Mouse (Mus musculus): Measurements from ENCODE around the gene G530012D18Rik.
"Not testable (repeated sequence)": the region's sequence is repeated elsewhere in the genome, so short reads cannot be mapped to it uniquely, and the experiment has no call there.

DNA sequence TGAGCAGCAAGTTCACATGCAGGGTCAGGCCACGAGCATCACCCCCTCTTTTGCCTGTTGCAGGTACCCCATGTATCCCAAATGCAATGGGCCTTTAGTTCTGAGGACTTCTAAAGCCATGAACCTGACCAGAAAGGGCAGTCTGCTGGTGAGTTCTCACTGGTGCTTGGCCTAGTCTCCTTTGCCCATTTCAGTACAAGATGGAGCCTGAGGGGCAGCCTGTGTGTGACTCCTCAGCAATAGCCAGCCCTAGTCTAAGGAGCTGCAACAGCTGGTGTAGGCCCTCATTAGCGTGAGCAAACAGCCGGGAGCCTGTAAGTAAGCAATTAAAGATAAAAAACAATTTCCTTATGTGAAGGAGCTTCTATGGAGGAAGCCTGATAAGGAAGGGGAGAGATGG, 5.1 kb downstream of the G530012D18Rik start:
- not testable (repeated sequence) for TF ChIP-seq CTCF (IDR thresholded peaks at IDR 0.05; ENCODE audit: control insufficient read depth, insufficient read depth, low read length); POLR2A (IDR thresholded peaks at IDR 0.05; ENCODE audit: borderline replicate concordance, control insufficient read depth, low read depth, low read length)

Data from bone marrow, adult 2 months (tissue).